Mouse (Mus musculus) lung, adult 2 months (tissue): ENCODE measurements around the gene Pnpla1. TPM values are rescaled to one million over a fixed set of nuclear protein-coding genes. Genes with fewer than 3 reads are reported as not detected.
A peak's percentile ranks its signal among the peaks of the same experiment; 100 is the strongest.

Source experiments
- DNase-seq: peaks from one replicate; pipeline ENCODE4 v3.0.0; 2022
- H3K4me1 ChIP-seq: fragments of 200-500 bp; 2 replicates; pipeline ENCODE4 v1.6.1; 2011; ENCODE audit warnings: low read length; ENCODE audit not compliant: control insufficient read depth, insufficient read depth
- H3K4me3 ChIP-seq: fragments of 200-500 bp; replicated peaks from 2 replicates; pipeline ENCODE3; 2011; ENCODE audit warnings: low read depth, mild to moderate bottlenecking, control low read depth, low read length; ENCODE audit errors: extremely low read depth
- CTCF ChIP-seq: fragments of 200-500 bp; IDR thresholded peaks from 2 replicates; pipeline ENCODE4 v1.5.1; 2011; ENCODE audit warnings: mild to moderate bottlenecking, low read length, control low read depth; ENCODE audit not compliant: insufficient read depth
- POLR2A ChIP-seq: fragments of 200-500 bp; IDR thresholded peaks from 2 replicates; pipeline ENCODE4 v1.6.1; 2011; ENCODE audit warnings: low read depth, mild to moderate bottlenecking, control low read depth, low read length, borderline replicate concordance; ENCODE audit errors: extremely low read depth
- WGBS: fragments of 180-500 bp; shearing (Covaris S2); methylation state at CpG from one replicate; pipeline ENCODE4 v1.1.7; 2018; 5-methylcytosine and 5-hydroxymethylcytosine counted together
- polyA plus RNA-seq: library from polyadenylated mRNA; depleted of rRNA; stranded (reverse); fragments of >200 nt; gene quantifications from 2 replicates; pipeline ENCODE4 v1.2.3, GENCODE M21; 2012

Pnpla1 gene
- polyA plus RNA-seq, 1 experiment, result 3.9 TPM

DNA sequence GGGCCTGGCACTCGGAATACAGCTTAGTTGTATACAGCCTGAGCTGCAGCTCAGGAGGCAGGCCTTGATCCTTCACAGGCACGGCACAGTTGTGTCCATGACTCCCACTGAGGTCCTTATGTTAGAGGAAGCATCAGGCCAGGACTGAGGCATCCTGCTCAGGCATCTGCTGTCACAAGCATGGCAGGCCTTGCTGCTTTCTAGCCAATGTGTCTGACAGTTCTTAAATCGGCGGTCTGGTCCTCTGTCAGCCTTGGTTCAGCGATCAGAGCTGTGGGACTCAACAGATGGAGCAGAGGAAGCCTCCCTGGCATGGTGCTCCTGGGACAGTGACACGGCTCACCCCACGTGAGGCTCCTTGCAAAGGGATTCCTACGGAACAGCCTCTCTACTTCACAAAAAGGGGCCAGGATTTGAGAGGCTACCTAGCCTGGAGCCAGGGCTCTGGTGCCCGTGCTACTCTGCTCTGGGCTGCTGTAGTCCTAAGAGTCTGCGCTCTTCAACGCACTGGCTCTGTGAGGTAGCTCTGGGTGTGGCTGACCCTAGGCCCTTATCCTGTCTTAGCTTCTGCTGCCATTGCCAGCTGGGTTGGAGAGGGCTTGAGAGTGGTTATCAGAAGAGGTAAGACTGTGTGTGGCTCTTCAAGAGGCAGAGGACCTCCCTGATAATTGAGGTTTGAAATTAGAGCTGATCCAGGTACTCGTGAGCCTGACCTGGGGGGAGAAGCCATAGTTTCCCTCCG is 35.0 kb upstream of the Pnpla1 start:
- H3K4me1 ChIP-seq, result no peaks in the 10 kb centered on the region
- no peak for TF ChIP-seq CTCF
- TF ChIP-seq POLR2A, result no peak
- no peak for DNase-seq
- no peak overlapping the region for H3K4me3 ChIP-seq
- WGBS, result 87% methylated on average over 13 of the region's 13 CpGs

DNA sequence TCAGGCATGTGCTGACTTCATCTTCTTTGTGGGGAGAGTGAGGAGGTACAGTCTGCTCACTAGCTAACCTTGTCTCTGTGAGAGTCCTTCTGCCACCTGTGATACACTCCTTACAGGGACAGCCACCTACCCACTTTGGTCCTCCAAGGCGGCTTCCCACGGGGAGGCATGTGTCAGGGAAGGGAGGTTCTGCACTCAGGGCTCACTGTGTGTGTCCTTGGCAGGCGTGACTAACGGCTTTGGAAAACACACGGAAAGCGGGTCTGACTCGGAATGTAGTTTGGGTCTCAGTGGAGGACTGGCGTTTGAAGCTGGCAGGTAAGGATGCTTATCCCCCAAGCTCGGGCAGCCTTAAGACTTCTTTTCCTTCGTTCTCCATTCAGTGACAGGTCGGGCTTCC is 34.5 kb upstream of the Pnpla1 start:
- TF ChIP-seq POLR2A, result no peak
- no peak for TF ChIP-seq CTCF

DNA sequence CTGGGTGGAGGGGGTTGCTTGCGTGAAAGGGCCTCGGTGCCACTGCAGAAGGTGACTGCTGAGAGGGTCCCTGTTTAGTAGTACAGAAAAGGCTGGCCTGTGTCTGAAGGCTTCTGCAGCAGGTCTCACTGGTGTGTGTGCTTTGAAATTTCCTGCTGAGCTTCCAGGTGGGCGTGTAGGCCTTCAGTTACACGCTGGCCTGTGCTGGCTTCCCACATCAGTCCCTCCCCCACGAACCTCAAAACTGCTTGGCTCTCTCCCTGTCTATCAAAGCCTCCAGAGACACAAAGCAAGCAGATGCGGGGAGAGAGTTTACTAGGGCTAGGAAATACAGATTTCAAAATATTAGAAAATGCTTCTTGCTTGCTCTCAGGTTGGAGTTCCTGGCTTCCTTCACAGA is 33.3 kb upstream of the Pnpla1 start:
- 84% methylated on average over 6 of the region's 6 CpGs for WGBS
- DNase-seq, result no peak
- H3K4me1 ChIP-seq, result no peaks in the 10 kb centered on the region
- no peak for TF ChIP-seq POLR2A
- no peak for TF ChIP-seq CTCF
- no peak overlapping the region for H3K4me3 ChIP-seq

More for the DNA sequence above, 34.5 kb upstream of the Pnpla1 start:
- WGBS, result 84% methylated on average over 11 of the region's 11 CpGs
- no peak for DNase-seq
- Histone ChIP-seq H3K4me3 (no peak overlapping the region), H3K4me1 (no peaks in the 10 kb centered on the region)

DNA sequence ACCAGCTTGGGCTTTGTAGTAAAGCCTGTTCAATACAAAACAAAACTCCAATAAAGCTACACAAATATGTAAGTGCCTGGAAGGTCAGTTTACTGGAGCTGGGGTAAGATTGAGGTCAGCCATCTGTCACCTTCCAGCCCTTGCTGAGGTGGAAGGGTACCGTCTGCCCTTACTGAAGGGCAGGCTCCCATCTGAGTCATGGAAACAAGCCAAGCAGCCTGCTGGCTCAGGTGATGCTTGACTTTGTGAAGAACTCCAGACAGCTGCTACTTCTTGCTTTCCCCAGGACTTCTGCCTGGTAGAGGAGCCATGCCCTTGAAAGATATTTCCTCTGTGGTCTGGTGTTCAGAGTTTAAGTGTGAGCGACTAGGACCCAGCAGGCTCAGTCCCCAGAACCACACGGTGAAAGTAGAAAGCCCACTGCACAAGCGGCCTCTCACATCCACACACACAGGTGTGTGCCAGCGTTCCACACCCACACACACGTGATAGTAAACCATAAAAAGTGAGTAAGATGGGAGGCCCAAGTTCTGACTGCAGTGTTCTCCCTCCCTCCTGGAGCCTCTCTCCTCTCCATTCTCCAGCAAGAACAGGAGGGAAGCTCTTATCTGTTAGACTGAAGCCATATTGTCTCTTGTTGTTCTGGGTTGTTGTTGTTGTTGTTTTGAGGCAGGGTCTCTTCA is 32.7 kb upstream of the Pnpla1 start:
- Histone ChIP-seq H3K4me1 (no peaks in the 10 kb centered on the region), H3K4me3 (no peak overlapping the region)
- DNase-seq, result no peak
- 83% methylated on average over 6 of the region's 6 CpGs for WGBS
- TF ChIP-seq POLR2A, result no peak
- TF ChIP-seq CTCF, result no peak

DNA sequence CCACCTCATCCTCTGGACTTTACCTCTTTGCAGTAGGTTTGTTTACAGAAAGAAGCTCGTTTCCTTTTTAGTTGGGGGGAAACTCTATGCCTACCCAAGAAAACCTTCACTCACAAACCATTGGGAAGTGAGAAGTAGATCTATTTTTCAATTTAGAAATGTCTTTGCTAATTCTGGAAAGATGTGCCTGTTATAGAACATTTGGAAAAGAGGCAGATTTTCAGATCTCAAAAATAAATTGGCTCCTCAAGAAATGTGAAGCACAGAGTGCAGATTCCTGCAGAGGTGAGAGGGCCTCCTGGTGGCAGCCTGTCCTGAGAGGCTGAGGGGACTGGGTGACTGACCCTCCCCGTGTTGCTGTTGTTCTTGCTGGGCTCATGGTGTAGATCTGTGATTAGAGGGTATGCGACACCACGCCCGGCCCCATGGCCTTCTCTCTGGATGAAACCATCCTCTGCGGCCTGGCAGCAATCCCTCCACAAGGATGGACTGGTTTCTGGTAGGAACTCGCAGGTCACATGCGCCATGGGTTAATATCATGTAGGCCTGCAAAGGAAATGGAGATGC is 30.5 kb upstream of the Pnpla1 start:
- WGBS, result 85% methylated on average over 8 of the region's 8 CpGs
- TF ChIP-seq CTCF (no peak), POLR2A (no peak)
- Histone ChIP-seq H3K4me1 (no peaks in the 10 kb centered on the region), H3K4me3 (no peak overlapping the region)
- no peak for DNase-seq

DNA sequence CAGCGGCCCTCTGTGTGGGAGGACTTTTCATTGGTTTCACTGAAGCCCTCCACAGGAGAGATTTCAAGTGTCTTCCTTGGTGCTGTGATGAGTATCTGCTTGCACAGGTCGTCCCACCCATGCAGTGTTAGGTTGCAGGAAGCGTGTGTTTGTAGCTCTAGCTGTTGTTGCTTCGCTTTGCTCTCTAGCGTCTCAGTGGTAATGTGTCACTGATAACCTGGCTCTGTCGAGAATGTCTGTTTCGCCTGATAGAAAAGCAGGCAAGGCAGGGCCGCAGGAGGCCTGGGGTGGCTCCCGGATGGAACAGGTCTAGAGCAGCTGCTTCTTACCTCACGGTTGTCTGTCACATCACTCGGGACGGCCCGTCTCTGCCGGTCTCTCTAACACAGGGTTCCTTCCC is 29.1 kb upstream of the Pnpla1 start:
- no peak overlapping the region for H3K4me3 ChIP-seq
- 79% methylated on average over 14 of the region's 14 CpGs for WGBS
- DNase-seq, result no peak
- TF ChIP-seq POLR2A (no peak), CTCF (no peak)
- no peaks in the 10 kb centered on the region for H3K4me1 ChIP-seq

DNA sequence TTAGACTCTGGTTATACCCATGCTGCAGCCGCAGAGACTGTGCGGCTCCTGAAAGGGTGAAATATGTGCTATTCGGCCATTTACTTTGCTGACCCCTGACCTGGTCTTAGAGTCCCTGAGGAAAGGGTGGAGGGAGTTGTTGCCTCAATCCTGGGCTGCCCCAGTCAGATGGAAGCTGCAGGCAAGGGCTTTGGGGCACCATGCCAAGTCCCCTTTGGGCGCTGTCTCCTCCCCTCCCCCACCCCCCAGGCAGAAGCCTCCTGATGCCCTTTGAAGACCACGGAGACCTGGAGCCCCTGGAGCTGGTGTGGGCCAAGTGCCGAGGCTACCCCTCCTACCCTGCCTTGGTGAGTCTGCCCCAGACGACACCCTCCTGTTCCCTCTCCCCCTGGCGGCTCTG is 27.1 kb upstream of the Pnpla1 start:
- TF ChIP-seq CTCF, result no peak
- TF ChIP-seq POLR2A, result no peak
- no peaks in the 10 kb centered on the region for H3K4me1 ChIP-seq
- 75% methylated on average over 8 of the region's 8 CpGs for WGBS
- H3K4me3 ChIP-seq, result no peak overlapping the region
- DNase-seq, result no peak

DNA sequence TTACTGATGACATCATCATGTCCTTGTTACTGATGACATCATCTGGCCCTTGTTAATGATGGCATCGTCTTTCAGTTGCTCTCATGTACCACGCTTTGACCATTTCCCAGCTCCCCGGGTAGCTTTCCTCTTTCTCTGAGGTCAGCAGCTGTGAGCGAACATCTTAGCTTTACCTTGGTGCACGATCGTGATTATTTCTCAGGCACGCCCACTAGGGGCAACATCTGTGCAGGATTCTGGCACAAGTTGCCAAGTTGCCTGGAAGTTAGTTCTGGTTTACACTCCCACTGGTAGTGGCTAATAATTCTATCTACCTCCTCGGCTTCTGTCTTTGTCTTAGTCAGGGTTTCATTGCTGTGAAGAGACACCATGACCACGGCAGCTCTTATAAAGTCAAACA is 26.2 kb upstream of the Pnpla1 start:
- TF ChIP-seq CTCF (no peak), POLR2A (no peak)
- no peak overlapping the region for H3K4me3 ChIP-seq
- 84% methylated on average over 9 of the region's 9 CpGs for WGBS
- no peak for DNase-seq
- H3K4me1 ChIP-seq, result no peaks in the 10 kb centered on the region

DNA sequence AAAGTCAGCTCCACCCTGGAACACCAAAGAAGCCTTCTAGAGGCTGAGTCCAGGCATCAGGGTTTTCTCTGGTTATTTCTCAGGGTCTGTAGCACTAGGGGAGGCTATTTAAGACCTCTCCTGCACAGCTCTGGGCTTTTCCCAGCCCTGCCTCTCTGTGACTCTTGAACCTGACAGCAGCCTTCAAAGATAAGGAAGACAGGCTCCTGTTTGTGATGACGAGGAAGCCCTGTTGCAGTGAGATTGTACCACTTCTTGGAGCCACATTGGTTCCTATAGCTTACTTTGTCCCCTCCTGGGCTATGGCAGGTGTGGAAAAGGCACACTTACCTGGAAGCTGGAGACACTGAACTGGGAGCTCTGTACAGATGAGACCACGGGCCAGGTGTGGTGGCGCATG is 25.3 kb upstream of the Pnpla1 start:
- no peak overlapping the region for H3K4me3 ChIP-seq
- DNase-seq, result no peak
- no peak for TF ChIP-seq POLR2A
- no peaks in the 10 kb centered on the region for H3K4me1 ChIP-seq
- WGBS, result 91% methylated on average over 3 of the region's 3 CpGs

DNA sequence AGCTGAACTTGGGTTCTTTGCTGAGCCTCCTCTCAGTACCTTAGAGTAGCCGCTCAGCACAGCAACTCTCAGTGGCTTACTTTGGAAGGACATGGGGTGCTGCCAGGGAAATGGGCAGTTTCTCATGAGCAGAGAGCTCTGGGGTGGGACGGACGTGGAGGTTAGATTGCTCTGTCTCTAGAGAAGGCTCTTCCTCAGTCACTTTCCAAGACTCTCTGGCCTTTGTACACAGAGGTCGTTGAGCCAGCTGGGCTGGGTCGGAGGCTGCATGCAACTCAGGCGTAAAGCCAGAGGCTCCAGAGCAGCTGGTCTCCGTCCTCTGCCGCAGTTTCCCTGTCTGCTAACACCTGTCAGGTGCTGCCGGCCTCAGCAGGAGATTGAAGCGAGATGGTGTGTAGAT is 23.5 kb upstream of the Pnpla1 start:
- DNase-seq, result peak; percentile 23
- H3K4me3 ChIP-seq, result no peak overlapping the region
- no peaks in the 10 kb centered on the region for H3K4me1 ChIP-seq
- WGBS, result 58% methylated on average over 10 of the region's 10 CpGs
- no peak for TF ChIP-seq POLR2A
- no peak for TF ChIP-seq CTCF
